20 mouse cellular contexts compared by ENCODE assay signal in the genomic region with DNA sequence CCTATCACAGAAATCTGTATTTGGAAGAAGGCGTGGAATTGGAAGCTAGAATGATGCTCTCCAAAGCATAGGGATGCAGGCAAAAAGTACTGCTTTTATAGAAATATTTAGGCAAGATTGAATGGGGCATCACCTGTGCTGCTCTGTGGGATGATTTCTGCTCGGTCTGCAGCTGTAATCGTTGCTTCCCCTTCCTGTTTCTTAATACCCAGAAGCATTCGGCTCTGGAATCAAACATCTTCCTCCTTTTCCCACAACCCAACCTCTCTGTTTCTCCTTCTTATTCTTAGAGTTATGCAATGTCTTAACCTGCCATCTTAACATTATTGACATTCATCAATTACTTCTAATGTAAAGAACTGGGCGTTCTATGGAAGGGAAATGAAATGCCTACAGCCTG. TPM values are rescaled to one million over a fixed set of nuclear protein-coding genes. Genes with fewer than 3 reads are reported as not detected.
"Had no signal": no experiment of that assay in that cellular context is flagged by ENCODE, and none has a peak within 500 bp of the region (broad histone marks: within the 10 kb centered on the region; RNA-seq: fewer than 3 reads in every experiment).

No protein-coding gene starts in this region.

- DNase-seq: lung, adult 18-20 months; lung, embryonic 14.5 days; lung, postnatal 10 days; lung, postnatal 4 days; midbrain, embryonic 14.5 days; right cerebral cortex, postnatal 14 days; thymus, adult 2 months; thymus, postnatal 25 days; thymus, postnatal 4 days had no signal

- ATAC-seq: midbrain, embryonic 16.5 days had no signal

- H3K4me2 ChIP-seq: lung, embryonic 14.5 days; midbrain, embryonic 12.5 days; neural tube, embryonic 12.5 days; stomach, embryonic 15.5 days had no signal

- H3K36me3 ChIP-seq: midbrain, embryonic 10.5 days; midbrain, embryonic 12.5 days; neural tube, embryonic 12.5 days; stomach, embryonic 15.5 days had no signal

- H3K9me3 ChIP-seq: midbrain, embryonic 10.5 days; midbrain, embryonic 12.5 days; neural tube, embryonic 12.5 days; stomach, embryonic 15.5 days had no signal

- H3K27me3 ChIP-seq: midbrain, embryonic 12.5 days; neural tube, embryonic 12.5 days; stomach, embryonic 15.5 days had no signal

- H3K27ac ChIP-seq: liver, embryonic 14.5 days; midbrain, embryonic 10.5 days; midbrain, embryonic 12.5 days; neural tube, embryonic 12.5 days; stomach, embryonic 15.5 days; stomach, postnatal 0 days had no signal

- H3K4me3 ChIP-seq: midbrain, embryonic 10.5 days; midbrain, embryonic 12.5 days; neural tube, embryonic 12.5 days; stomach, embryonic 15.5 days had no signal

- H3K4me1 ChIP-seq: midbrain, embryonic 12.5 days; neural tube, embryonic 12.5 days; stomach, embryonic 15.5 days had no signal

- H3K9ac ChIP-seq: liver, embryonic 14.5 days; lung, embryonic 14.5 days; midbrain, embryonic 12.5 days; neural tube, embryonic 12.5 days; stomach, embryonic 15.5 days had no signal

RNA-seq across cellular contexts. Expression of gene Rgs7, which starts 19.2 kb away (rescaled TPM):
- total RNA-seq: megakaryocyte-erythroid progenitor cell, adult 5-6 weeks; monocyte, adult 5-6 weeks; neutrophil, adult 5-6 weeks had no signal
- polyA plus RNA-seq: liver, embryonic 14.5 days; liver, embryonic 16.5 days had no signal
